Mouse (Mus musculus) forebrain, embryonic 11.5 days (tissue): ENCODE data around the gene Tbc1d9b. TPM values are rescaled to one million over a fixed set of nuclear protein-coding genes. Genes with fewer than 3 reads are reported as not detected.

ENCODE experiments used
- ATAC-seq: fragments of 200-750 bp; cut with Nextera tagmentation; replicated peaks from 2 replicates; pipeline ENCODE4 v1.8.0; 2017; ENCODE audit warnings: moderate TSS enrichment; ENCODE audit not compliant: low FRiP score
- DNase-seq: peaks from one replicate; pipeline ENCODE4 v3.0.0-alpha.2; 2017; ENCODE audit warnings: low spot score
- H3K27ac ChIP-seq: fragments of 300-500 bp; sonication (generic); 2 replicates; pipeline ENCODE4 v1.5.1; 2014; ENCODE audit warnings: low read depth, low read length
- H3K27me3 ChIP-seq: fragments of 300-500 bp; sonication (generic); 2 replicates; pipeline ENCODE4 v1.6.1; 2014; ENCODE audit warnings: mild to moderate bottlenecking, low read length, mixed read lengths; ENCODE audit not compliant: control insufficient read depth, insufficient read depth
- H3K36me3 ChIP-seq: fragments of 300-500 bp; sonication (generic); 2 replicates; pipeline ENCODE4 v1.6.1; 2014; ENCODE audit warnings: mild to moderate bottlenecking, low read length, moderate library complexity, mixed read lengths; ENCODE audit not compliant: control insufficient read depth, insufficient read depth
- H3K4me1 ChIP-seq: fragments of 300-500 bp; sonication (generic); replicated peaks from 2 replicates; pipeline ENCODE4 v1.6.1; 2014; ENCODE audit warnings: low read length, mixed read lengths; ENCODE audit not compliant: control insufficient read depth, insufficient read depth
- H3K4me2 ChIP-seq: fragments of 300-500 bp; sonication (generic); 2 replicates; pipeline ENCODE4 v1.6.1; 2014; ENCODE audit warnings: low read depth, mild to moderate bottlenecking, low read length, moderate library complexity, mixed read lengths; ENCODE audit not compliant: severe bottlenecking
- H3K4me3 ChIP-seq: fragments of 300-500 bp; sonication (generic); 2 replicates; pipeline ENCODE4 v1.5.1; 2014; ENCODE audit warnings: low read depth, low read length
- H3K9ac ChIP-seq: fragments of 300-500 bp; sonication (generic); 2 replicates; pipeline ENCODE4 v1.6.1; 2014; ENCODE audit warnings: low read length
- H3K9me3 ChIP-seq: fragments of 300-500 bp; sonication (generic); 2 replicates; pipeline ENCODE4 v1.6.1; 2016; ENCODE audit warnings: low read length, mixed read lengths; ENCODE audit not compliant: control insufficient read depth
- WGBS: fragments of 180-500 bp; shearing (Covaris S2); extraction: QIAGEN DNeasy Blood & Tissue Kit; methylation state at CpG from one replicate; pipeline ENCODE4 v1.1.7; 2014; 5-methylcytosine and 5-hydroxymethylcytosine counted together
- polyA plus RNA-seq: library from polyadenylated mRNA; unstranded; fragments of >200 nt; fragmentation: Nextera tagmentation; extraction: Ambion mirVana; gene quantifications from 2 replicates; pipeline ENCODE4 v1.2.1, GENCODE M21; 2014

The Tbc1d9b gene
- polyA plus RNA-seq, 1 experiment from 2014 or later = 34.0 TPM

GRCm38 (mm10) chr11:50127781-50128180, 3.4 kb upstream of the Tbc1d9b start:
- H3K9me3 ChIP-seq = no peaks in the 10 kb centered on the region
- ATAC-seq = no peak
- peaks cover 10% of the 10 kb centered on the region; the same call in 1 of the 2 replicates for H3K4me1 ChIP-seq
- no peak overlapping the region for H3K4me3 ChIP-seq
- no peak for DNase-seq
- peak overlapping the region; percentile 34; the same call in 1 of the 2 replicates for H3K4me2 ChIP-seq
- no peak overlapping the region for H3K9ac ChIP-seq
- WGBS = 7% methylated on average over 10 of the region's 10 CpGs
- H3K36me3 ChIP-seq = no peaks in the 10 kb centered on the region
- H3K27me3 ChIP-seq = no peaks in the 10 kb centered on the region
- no peak overlapping the region for H3K27ac ChIP-seq

GRCm38 (mm10) chr11:50131801-50132201, 605 bp downstream of the Tbc1d9b start:
- ATAC-seq = no peak; the same call in 1 of the 2 replicates
- H3K27ac ChIP-seq = no peak overlapping the region

DNA sequence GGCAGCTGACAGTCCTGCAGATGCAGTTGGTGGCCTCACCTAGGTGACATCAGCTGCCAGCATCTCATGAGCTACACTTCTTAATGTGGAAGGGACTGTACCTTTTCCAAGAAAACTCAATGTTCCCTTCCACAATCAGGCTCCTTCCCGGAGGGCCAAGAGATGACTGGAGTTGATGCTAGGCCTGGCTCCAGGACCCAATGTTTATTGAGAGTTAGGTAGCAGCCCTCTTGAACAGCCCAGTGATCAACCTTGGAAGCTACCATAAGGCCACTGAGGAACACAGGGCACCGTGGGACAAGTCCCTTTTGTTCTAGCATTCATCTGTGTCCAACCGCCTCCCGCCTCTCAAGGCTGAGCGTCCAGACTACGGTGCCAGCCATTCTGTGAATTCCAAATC, 1.1 kb downstream of the Tbc1d9b start:
- Histone ChIP-seq H3K9me3 (no peaks in the 10 kb centered on the region), H3K4me3 (peak overlapping the region; percentile 88), H3K27ac (no peak overlapping the region), H3K36me3 (no peaks in the 10 kb centered on the region; the same call in 1 of the 2 replicates), H3K27me3 (no peaks in the 10 kb centered on the region), H3K4me2 (peak overlapping the region; percentile 88), H3K9ac (peak overlapping the region; percentile 97), H3K4me1 (peaks cover 10% of the 10 kb centered on the region; the same call in 1 of the 2 replicates)
- no peak for DNase-seq
- ATAC-seq = no peak
- WGBS = 87% methylated on average over 6 of the region's 6 CpGs

More at GRCm38 (mm10) chr11:50131801-50132201, 605 bp downstream of the Tbc1d9b start:
- Histone ChIP-seq H3K9ac (peak overlapping the region; percentile 97), H3K36me3 (no peaks in the 10 kb centered on the region; the same call in 1 of the 2 replicates), H3K4me3 (peak overlapping the region; percentile 88), H3K9me3 (no peaks in the 10 kb centered on the region), H3K4me1 (peaks cover 10% of the 10 kb centered on the region; the same call in 1 of the 2 replicates), H3K27me3 (no peaks in the 10 kb centered on the region), H3K4me2 (peak overlapping the region; percentile 88)
- DNase-seq = no peak
- WGBS = 25% methylated on average over 10 of the region's 10 CpGs

DNA sequence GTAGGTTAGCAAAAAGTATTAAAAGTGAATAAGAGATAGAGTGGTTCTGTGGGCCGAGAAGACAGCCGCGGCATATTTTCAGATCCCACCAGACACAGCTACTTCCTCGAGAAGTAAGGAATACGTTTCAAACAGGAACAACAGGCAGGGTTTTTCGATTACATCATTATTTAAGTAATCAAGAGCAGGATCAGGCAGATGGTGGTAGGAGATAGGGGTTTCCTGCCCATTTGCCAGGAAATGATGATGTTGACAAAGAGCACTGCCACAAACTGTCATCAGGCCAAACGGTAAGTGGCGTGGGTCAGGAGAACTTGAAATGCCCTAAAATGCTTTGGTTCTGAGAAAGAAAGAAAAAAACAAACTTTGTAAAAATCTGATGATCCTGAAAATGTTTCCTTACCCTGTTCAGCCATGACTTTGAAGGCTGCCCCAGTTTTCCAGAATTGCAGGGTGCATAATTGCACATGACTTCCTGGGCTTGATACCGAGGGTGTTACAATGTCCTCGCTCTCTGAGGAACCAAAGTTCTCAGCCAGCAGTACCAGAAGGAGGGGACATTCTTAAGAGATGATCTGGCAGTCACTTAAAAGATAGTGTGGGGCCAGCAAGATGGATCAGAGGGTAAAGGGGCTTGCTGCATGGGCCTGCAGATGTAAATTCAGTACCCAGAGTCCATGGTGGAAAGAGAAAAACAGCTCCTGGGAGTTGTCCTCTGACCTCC, 3.1 kb downstream of the Tbc1d9b start:
- no peak for ATAC-seq
- H3K36me3 ChIP-seq = no peaks in the 10 kb centered on the region; the same call in 1 of the 2 replicates
- no peak overlapping the region for H3K4me2 ChIP-seq
- no peak for DNase-seq
- WGBS = 87% methylated on average over 10 of the region's 10 CpGs
- no peak overlapping the region for H3K4me3 ChIP-seq
- peaks cover 10% of the 10 kb centered on the region; the same call in 1 of the 2 replicates for H3K4me1 ChIP-seq
- H3K9me3 ChIP-seq = no peaks in the 10 kb centered on the region
- H3K27me3 ChIP-seq = no peaks in the 10 kb centered on the region
- H3K27ac ChIP-seq = no peak overlapping the region
- H3K9ac ChIP-seq = no peak overlapping the region

DNA sequence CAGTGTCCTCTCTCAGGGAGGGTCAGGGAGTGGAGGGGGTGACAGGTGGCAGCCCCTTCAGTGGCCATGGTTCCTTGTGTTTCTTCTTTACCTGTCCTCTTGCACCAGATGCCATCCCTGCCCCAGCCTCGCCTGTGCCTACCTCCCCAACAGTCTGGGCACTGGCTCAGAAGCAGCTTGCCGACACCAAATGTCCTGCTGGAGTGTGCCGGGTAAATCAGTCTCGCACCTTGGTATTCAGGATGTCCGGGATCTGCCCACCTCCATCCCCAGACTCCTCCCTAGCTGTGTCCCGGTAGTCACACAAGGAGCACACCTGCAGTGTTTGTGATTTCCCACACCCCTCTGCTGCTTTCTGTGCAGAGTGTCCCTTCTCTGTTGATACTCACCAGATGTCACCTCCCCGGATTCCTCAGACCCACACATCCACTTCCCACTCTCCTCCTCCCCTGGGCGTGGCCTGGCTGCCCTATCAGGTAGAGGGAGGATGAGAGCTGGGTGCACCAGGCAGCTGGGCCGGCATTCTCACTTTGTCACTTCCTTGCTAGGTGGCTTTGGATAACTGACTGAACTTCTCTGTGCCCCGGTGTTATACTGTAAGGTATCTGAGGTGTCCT, 7.1 kb downstream of the Tbc1d9b start:
- Histone ChIP-seq H3K4me3 (no peak overlapping the region), H3K9me3 (no peaks in the 10 kb centered on the region), H3K27me3 (no peaks in the 10 kb centered on the region), H3K4me2 (no peak overlapping the region), H3K27ac (no peak overlapping the region), H3K9ac (no peak overlapping the region), H3K36me3 (no peaks in the 10 kb centered on the region; the same call in 1 of the 2 replicates), H3K4me1 (no peaks in the 10 kb centered on the region)
- no peak for DNase-seq
- 81% methylated on average over 10 of the region's 10 CpGs for WGBS
- ATAC-seq = no peak

- DNase-seq (no peak), ATAC-seq (no peak)
- H3K27me3 ChIP-seq = no peaks in the 10 kb centered on the region
- H3K9ac ChIP-seq = no peak overlapping the region
- H3K9me3 ChIP-seq = no peaks in the 10 kb centered on the region
- WGBS = 89% methylated on average over 7 of the region's 7 CpGs
- H3K4me1 ChIP-seq = no peaks in the 10 kb centered on the region
- no peak overlapping the region for H3K27ac ChIP-seq
- no peak overlapping the region for H3K4me3 ChIP-seq
- H3K4me2 ChIP-seq = no peak overlapping the region
- no peaks in the 10 kb centered on the region; the same call in 1 of the 2 replicates for H3K36me3 ChIP-seq
Observed at GRCm38 (mm10) chr11:50139571-50139970, 8.4 kb downstream of the Tbc1d9b start.

DNA sequence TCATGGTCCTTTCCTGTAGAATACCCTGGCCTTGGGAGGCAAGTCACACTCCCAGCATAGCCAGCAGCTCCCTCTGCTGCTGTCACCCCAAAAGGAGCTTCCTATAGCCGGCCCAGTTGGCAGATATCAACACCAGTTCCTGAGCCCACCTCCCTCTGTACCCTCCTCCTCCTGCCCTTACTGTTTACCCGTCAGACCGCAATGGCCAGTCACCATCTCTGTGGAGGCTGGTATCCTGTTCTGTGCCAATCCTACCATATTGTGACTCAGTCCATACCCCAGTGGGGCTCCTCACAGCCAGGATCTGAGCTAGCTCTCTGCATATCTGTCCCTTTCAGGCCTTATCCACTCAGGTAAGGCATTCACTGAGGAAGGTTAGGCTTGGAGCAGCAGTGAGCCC, 14.3 kb downstream of the Tbc1d9b start:
- Histone ChIP-seq H3K27ac (no peak overlapping the region), H3K4me1 (no peaks in the 10 kb centered on the region), H3K27me3 (no peaks in the 10 kb centered on the region), H3K36me3 (peaks cover 8% of the 10 kb centered on the region; the same call in 1 of the 2 replicates), H3K9ac (no peak overlapping the region), H3K9me3 (no peaks in the 10 kb centered on the region), H3K4me3 (no peak overlapping the region), H3K4me2 (no peak overlapping the region)
- ATAC-seq = no peak
- no peak for DNase-seq
- 91% methylated on average over 3 of the region's 3 CpGs for WGBS

DNA sequence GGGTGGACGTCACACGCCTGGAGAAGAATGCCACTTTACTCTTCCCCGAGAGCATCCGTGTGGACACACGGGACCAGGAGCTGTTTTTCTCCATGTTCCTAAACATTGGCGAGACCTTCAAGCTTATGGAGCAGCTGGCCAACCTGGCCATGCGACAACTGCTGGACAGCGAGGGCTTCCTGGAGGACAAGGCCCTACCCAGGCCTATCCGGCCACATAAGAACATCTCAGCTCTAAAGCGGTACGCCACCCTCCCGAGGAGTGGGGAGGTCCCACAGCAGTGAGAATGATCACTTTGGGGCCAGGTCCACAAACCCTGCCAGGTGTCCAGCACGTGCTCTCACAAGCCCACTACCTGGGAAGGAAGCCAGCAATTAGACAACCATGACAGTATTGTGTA, 14.9 kb downstream of the Tbc1d9b start:
- Histone ChIP-seq H3K4me1 (no peaks in the 10 kb centered on the region), H3K27me3 (no peaks in the 10 kb centered on the region), H3K4me2 (no peak overlapping the region), H3K4me3 (no peak overlapping the region), H3K9me3 (no peaks in the 10 kb centered on the region), H3K27ac (no peak overlapping the region), H3K9ac (no peak overlapping the region), H3K36me3 (peaks cover 8% of the 10 kb centered on the region; the same call in 1 of the 2 replicates)
- no peak for DNase-seq
- WGBS = 96% methylated on average over 13 of the region's 13 CpGs
- no peak for ATAC-seq
